Mouse (Mus musculus) urinary bladder, postnatal 10 days (tissue): ENCODE measurements around the gene Psmg1.
"Not testable (repeated sequence)": the region's sequence is repeated elsewhere in the genome, so short reads cannot be mapped to it uniquely, and the experiment has no call there.

ENCODE experiments used
- DNase-seq: peaks from one replicate; pipeline ENCODE4 v3.0.0; 2022; ENCODE audit warnings: low spot score

Gene Psmg1

DNA sequence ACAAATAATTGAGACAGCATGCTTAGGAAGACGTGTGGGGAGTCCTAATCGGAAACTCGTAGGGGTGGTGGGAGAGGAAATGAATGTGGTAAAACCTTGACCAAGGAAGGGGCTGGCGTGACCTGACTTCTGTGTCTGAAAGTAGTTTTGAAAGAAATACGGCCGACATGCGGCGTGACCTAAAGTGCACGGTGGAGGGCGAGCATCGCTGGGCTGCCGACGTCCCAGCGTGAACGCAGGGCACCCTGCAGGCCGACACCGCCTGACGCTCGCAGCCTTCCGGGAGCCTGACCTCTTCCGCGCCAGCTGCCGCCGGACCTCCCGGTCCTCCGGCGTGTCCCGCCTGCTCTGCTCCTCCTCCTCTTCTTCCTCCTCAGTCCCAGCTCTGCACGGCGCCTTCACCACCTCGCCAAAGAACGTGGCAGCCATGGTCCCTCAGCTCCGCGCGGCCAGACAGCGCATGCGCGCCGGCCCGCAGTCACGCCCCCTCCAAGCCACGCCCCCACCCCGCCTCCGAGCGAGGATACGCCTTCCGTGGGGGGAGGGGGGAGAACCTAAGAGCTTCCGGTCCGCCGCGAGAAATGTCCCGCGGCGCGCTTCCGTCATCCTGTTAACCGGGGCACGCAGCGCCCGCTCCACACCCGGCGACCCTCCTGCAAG lies at the start of gene Psmg1:
Gene Psmg1 (minus strand): TSS at position 499 of the 660 bp plus-strand sequence.
- DNase-seq, result peak; percentile 91

DNA sequence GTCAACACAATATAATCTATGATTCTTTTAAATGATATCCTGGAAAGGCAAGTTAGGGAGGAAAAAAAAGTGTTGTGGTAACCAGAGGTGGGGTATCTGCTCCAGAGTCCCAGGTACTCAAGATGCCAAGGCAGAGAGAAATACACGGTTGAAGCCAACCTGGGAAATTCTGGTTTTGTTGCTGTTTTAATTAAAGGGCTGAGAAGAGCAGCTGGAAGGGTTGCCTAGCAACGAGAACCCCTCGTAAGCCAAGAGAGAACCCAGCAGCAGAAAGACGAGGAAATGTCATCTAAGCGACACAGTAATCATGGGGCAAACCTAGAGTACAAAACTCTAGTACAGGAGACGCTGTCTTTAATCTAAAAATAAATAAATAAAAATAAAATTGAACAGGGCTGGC lies 48.8 kb upstream of the Psmg1 start:
- DNase-seq, result no peak

DNA sequence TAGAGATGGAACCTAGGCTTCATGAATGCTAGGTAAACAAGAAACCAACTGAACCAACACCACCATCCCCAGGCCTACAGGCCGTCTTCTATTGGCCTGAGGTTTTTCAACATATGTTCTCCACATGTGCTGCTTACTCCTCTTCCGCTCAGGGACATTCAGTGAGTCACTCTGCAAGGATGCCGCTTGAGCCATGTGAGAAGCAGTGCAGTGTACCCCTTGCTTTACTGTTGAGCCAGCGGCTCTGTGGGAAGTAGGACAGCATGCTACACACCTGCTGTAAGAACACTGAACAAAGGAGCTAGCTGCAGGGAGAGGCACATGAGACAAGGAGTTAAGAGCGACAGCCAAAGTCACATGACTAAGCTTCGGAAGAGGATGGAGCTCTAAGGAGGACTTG lies 43.7 kb upstream of the Psmg1 start:
- no peak for DNase-seq

GRCm38 (mm10) chr16:96032368-96033043 lies 41.7 kb upstream of the Psmg1 start:
- DNase-seq, result no peak

GRCm38 (mm10) chr16:96030476-96031102 lies 39.8 kb upstream of the Psmg1 start:
- no peak for DNase-seq

DNA sequence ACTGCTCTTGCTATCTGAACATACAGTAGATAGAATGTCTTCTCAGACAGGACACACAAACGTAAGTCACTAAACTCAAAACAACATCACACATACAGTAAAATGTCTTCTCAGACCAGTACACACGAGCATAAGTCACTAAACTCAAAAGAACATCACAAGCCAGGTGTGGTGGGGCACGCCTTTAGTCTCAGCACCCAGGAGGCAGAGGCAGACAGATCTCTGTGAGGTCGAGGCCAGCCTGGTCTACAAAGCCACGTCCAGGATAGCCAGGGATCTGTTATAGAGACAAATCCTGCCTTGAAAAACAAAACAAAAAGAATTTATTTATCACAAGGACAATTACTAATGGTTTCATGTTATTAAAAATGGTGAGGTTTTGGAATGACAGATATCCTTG lies 35.5 kb upstream of the Psmg1 start:
- no peak for DNase-seq

DNA sequence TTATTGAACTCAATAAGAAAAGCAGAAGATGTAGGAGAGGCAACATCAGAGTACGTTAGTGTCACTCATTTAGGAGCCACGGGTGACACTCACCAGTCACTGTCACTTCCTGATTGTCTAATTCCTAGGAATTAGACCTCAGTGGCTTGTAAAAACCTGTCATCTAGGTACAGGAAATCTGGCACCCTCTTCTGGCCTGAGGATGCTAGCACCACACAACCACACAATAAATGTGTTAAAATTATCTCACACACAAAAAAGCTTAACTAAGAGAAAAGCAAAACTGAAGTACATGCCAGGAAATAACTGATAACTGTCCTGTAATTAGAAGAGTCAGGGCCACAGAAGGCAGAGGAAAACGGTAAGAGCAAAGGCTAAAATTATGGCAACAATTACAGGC lies 34.5 kb upstream of the Psmg1 start:
- no peak for DNase-seq

- DNase-seq, result no peak
Measured at GRCm38 (mm10) chr16:96021045-96021444, 30.3 kb upstream of the Psmg1 start.

- not testable (repeated sequence) for DNase-seq
Measured at GRCm38 (mm10) chr16:96009124-96009523, 18.4 kb upstream of the Psmg1 start.

- DNase-seq, result not testable (repeated sequence)
Measured at GRCm38 (mm10) chr16:96004278-96004677, 13.5 kb upstream of the Psmg1 start.

GRCm38 (mm10) chr16:95999291-95999690 lies 8.5 kb upstream of the Psmg1 start:
- no peak for DNase-seq

GRCm38 (mm10) chr16:95996156-95996555 lies 5.4 kb upstream of the Psmg1 start:
- no peak for DNase-seq

GRCm38 (mm10) chr16:95994576-95994975 lies 3.8 kb upstream of the Psmg1 start:
- not testable (repeated sequence) for DNase-seq

- no peak for DNase-seq
Measured at GRCm38 (mm10) chr16:95992596-95992995, 1.8 kb upstream of the Psmg1 start.

DNA sequence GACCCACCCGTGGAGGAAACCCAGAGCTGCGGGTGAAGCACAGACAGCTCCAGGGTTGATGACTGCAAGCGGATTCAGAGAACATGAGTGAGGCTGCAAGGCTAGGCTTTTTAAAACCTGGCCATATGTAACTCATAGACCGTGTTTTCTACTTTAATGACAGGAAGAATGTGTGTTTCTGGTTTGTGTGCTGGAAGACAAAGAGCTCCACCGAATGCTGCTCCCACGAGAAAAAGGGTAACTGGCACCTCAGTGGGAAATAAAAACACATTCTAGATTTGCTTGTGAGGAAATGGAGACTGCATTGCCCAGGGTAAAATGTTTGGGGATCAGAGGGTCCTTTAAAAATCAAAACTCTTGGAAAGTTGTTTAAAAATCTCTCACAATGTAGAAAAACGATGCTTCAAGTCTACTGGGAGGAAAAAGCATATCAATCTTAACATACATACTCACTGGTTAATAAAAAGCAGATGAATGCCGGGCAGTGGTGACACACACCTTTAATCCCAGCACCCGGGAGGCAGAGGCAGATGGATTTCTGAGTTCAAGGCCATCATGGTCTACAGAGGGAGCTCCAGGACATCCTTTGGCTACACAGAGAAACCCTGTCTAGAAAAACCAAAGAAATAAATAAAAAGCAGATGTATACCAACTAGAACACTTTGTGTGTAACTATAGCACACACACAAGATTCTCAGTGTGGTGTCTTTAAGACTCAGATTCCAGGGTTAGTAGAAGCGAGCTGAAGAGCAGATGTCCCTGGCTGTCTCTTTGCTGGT lies 551 bp upstream of the Psmg1 start:
- DNase-seq, result no peak

DNA sequence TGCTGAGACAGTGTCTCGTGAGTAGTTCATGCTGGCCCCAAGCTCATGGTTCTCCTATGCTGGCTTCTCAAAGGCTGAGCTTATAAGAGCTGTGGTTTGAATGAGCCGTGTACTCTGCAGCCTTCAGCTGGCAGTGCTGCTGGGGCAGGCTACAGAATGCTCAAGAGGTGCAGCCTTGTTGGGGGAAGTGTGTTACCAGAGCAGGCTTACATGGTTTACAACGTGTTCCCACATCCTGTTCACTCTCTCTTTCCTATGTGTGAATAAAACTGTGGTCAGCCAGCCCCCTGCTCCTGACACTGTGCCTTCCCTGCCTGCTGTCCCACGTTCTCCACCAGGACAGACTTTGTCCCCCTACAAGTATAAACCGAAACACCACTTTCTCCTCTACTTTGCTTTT lies 5.8 kb downstream of the Psmg1 start:
- no peak for DNase-seq

- DNase-seq, result no peak
Measured at GRCm38 (mm10) chr16:95983601-95984000, 7.2 kb downstream of the Psmg1 start.

DNA sequence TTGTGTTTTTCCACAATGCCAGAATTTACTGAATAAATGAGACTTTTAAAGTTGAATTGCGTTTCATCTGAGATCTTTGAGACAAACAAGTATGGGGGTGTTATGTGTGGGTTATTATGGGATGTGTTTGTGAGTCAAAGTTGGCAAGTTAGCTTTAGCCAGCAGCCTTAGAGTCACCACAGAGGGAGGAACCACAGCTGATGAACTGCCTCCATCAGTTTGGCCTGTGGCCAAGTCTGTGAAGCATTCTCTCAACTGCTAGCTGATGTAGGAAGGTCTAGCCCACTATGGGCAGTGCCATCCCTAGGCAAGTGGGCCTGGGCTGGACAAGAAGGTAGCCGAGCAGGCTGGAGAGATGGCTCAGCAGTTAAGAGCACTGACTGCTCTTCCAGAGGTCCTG lies 19.9 kb downstream of the Psmg1 start:
- no peak for DNase-seq

DNA sequence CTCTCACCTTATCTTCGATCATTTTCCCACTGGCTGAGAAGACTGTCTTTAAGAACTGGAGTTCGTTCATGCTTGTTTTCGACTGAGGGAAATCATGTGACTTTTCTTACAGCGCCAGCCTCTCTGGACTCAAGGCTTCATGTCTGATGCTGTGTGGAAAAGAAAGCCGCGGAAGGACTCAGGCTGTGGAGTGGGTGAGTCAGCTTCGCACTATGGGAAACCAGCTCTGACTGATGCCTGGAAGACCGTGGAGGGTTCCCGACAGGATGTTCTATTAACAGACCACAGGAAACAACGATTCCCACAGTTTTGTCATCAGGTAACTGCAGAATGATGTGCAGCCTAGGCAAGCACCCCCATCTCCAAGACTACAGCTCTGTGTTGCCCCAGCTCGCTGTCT lies 23.3 kb downstream of the Psmg1 start:
- DNase-seq, result no peak

DNA sequence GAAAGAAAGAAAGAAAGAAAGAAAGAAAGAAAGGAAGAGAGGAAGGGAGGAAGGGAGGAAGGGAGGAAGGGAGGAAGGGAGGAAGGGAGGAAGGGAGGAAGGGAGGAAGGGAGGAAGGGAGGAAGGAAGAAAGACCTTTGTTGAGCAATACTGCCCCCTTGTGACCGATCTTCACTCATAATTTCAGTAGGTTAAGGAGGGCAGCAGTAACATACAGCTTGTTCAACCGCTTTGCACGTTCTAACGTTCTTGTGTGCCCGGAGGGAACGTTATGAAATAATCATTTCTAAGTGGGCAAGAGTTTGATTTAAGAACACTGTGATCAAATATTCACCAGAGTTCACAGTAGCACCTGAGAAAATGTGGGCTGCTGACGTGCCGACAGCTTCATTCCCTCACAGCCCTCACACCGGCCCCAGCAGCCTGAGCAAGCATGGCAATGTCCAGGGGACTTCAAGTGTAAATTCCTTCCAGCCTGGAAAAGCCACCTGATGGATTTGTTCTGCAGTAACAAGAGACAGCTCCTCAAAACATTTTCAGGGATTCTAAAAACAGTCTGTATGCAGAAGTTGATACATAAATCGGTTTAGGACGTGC lies 26.2 kb downstream of the Psmg1 start:
- DNase-seq, result no peak

- not testable (repeated sequence) for DNase-seq
Measured at GRCm38 (mm10) chr16:95961484-95961883, 29.3 kb downstream of the Psmg1 start.

DNA sequence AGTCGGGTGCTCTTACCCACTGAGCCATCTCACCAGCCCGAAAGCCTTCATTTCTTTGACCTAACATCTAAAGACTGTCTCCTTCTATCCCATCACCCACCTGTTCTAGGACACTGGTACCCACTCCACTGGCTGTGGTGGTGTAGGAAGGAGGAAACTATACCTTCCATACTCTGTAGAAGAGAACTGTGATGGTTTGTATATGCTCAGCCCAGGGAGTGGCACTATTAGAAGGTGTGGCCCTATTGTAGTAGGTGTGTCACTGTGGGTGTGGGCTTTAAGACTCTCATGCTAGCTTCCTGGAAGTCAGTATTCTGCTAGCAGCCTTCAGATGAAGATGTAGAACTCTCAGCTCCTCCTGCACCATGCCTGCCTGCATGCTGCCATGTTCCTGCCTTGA lies 30.1 kb downstream of the Psmg1 start:
- not testable (repeated sequence) for DNase-seq
